Mouse (Mus musculus) natural killer cell, adult 2 months (primary cell): ENCODE data around the gene Cars2.
A peak's percentile ranks its signal among the peaks of the same experiment; 100 is the strongest.
"Not testable (repeated sequence)": the region's sequence is repeated elsewhere in the genome, so short reads cannot be mapped to it uniquely, and the experiment has no call there.

ENCODE experiments used
- DNase-seq, 2 experiments: peaks; one replicate each; pipeline ENCODE4 v3.0.0; 2022; ENCODE audit warnings: low spot score in 2 of 2

Cars2 gene

GRCm38 (mm10) chr8:11550281-11550948, at the start of gene Cars2:
Gene Cars2, minus strand, starts transcription at chr8:11550783.
- DNase-seq: peak; percentile 77 to 85

DNA sequence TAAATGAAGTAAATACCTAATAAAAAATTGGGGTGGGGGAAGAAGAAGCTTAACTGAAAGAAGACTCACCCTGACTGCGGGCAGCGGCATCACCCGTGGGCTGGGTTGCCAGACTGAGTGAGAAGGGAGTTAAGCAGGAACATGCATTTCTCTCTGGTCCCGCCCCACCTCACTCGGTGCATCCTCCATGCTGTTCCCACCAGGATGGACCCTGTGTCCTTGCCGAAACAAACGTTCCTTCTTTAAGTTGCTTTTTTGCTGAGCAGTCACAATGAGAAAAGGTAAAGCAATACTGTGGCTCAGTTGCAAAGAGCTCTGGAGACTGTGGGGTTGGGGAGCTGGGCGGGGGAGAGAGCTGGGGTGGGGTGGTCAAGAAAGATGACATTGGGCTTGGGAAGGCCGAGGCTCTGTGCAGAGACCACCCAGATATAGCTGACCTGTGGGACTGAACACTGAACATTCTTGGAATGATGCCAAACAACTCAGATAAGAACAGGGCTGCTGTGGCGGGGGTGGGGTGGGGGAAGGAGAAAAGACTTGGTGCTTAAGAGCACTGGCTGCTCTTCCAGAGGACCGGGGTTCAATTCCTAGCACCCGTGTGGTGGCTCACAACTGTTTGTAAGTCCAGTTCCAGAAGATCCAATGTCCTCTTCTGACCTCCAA, 42.8 kb upstream of the Cars2 start:
- no peak for DNase-seq

- no peak for DNase-seq
Measured at GRCm38 (mm10) chr8:11592296-11592695, 41.7 kb upstream of the Cars2 start.

- no peak for DNase-seq
Measured at GRCm38 (mm10) chr8:11591837-11592236, 41.3 kb upstream of the Cars2 start.

DNA sequence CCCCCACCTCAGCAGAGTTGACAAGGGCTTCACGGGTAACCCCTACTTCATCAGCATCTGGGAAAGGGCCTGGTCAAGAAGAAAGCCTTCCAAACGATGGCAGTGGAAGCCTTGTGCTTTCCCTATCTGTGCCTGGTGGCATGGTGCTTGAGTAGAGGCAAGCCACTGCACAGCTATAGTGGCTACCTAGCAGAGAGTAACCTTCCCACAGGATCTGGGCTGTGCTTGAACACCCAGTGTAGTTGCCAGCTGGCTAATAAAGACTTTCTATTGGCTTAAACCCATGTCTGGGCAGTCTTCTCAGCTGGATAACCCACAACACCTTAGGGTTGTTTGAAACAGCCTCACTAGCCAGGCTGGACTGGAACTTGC, 35.8 kb upstream of the Cars2 start:
- DNase-seq: no peak

DNA sequence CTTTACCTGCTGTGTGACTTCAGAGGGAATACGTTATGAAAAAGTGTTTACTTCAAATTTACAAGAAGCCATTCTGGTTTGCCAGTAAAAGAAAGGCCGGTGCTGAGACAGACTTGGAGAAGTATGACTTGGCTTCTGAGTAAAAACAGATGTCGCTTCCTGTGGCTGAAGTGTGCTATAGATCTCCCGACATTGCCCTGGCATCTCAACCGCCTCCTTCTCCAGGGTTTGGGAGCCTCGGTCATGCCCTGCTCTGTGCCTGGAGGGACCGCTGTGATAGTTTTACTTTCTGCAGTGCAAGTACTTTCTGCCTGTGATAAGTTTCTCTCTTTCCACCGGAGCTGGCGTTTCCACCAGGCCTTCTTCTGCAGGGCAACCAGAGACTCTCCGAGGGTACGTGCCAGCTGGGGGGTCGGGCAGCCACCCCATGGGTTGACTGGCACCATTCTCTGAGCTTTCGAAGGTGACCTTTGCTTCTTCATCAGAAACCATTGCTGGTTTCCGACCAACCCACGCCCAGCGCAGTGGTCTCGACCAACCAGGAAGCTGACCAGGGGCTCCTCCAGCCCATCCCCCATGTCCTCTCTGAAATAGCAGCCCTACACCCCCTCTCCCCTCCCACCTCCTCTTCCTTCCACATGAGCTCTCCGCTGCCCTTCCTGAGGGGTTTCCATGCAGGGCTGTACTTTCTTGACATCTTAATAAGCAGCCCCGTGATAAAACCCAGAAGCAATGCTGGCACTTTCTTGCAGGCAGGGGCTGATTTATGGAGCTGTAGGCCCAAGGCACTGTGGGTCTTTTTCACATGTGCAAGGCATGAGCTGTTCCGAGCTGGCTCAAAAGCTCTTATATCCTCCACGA, 35.2 kb upstream of the Cars2 start:
- no peak for DNase-seq

- DNase-seq: no peak
Measured at GRCm38 (mm10) chr8:11575604-11576384, 25.2 kb upstream of the Cars2 start.

DNA sequence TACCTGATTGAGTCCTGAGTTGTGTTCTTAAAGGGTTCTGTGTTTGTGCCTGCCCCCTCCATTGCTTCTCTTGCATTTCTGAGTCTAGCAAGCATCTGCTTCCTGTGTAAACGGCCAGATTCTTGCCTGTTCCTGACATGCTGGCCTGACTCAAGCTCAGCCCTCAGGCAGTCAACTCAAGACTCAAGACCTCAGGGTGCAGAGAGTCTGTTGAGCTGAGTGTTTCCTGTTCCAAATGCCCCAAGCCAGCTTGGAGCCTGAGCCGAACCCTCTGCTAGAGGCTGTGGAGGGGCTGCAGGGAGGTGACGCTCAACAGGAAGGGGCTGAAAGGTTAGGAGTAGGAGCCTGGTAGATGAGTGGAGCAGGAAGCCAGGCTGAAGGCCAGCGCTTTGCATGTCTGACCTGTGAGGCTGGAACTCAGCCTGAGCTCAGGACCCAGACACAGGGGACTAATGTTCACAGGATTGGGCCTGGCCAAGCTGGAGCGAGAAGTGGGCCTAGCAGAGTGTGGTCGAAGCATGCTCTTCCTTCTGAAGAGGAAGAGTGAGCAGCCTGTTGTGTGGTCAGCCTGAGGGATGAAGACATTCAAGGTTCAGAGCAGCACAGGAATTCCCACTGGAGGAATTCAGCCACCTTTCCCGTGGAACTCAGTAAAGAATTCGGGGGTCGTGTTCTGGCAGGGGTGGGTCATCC, 24.5 kb upstream of the Cars2 start:
- no peak for DNase-seq

- no peak for DNase-seq
Measured at GRCm38 (mm10) chr8:11572428-11572827, 21.8 kb upstream of the Cars2 start.

DNA sequence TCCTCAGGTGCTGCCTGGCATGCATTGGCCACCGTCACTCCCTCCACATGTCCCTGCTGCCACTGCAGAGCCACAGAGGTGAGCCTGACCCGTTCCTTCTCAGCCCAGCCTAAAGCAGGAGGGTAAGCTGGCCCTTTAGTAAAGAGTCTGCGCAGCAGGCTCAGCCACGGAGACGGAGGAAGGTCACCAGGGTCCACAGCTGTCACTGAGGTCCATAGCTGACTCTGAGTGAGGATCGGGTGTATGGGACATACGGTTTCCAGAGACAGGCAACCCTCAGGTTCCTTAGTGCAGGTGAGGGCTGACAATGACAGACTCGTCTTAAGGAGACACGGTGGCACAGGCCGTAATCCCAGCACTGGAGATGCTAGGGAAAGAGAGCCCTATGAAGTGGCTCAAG, 21.4 kb upstream of the Cars2 start:
- DNase-seq: no peak

DNA sequence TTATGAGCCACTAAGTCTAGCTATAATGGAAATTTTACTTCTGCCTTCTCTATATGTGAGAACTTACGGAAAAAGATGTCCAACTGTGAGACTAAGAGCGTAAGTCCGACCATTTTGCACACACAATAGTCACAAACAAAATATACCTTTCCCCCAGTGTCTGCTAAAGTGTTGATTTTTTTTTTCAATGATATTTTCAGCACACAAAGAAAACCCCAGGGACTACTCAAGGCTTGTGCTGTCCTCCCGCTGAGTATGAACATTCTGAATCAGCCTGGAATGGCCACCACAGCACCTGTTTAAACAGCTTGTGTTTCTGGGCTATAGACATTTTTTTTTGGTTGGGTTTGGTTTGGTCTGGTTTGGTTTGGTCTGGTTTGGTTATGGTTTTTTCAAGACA, 20.2 kb upstream of the Cars2 start:
- DNase-seq: no peak

DNA sequence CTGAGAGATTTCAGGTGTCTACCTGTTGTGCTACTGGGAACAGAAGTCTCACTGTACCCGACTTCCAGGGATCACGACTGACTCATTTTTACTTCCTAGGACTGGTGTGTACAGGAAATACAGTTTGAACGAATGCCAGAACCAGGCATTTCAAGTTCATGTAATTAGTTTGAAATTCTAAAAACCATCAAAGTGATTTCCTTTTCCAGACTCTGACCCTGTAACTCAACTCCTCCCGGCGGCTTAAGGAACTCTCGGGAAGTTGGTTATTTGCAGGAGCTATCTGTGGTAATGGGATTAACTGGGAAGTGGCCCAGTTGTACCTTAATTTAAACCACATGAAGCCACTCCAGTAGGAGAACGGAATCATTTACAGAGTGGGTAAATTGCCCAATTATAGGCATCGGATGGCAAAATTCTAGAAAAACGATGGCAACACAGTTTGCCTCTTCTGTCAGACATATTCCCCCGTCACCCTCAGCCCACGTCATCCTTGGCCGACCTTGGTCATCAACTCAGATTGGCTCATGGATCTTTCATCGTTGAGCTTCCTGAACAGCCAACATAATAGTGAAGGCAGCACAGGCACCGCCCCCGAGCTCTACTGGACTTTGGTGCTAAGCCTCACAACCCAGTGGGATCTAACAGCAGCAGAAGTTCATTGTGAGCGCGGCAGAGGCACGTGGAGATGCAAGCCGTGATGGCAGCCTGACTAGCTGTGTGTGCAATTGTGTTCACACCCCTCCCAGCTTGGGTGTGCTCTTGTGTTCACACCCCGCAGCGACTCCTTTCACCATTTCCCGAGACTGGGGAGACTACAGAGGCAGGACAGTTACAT, 18.9 kb upstream of the Cars2 start:
- no peak for DNase-seq

DNA sequence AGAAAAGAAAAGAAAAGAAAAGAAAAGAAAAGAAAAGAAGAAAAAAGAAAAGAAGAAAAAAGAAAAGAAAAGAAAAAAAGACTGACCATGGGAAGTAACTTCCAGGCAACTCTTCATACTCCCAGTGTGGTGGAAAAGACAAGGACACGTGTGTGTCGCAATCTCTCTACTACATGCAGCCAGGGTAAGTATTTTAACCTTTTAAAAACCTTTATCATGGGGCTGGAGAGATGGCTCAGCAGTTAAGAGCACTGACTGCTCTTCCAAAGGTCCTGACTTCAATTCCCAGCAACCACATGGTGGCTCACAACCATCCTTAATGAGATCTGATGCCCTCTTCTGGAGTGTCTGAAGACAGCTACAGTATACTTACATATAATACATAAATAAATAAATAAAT, 17.6 kb upstream of the Cars2 start:
- DNase-seq: not testable (repeated sequence)

GRCm38 (mm10) chr8:11564721-11565120, 14.1 kb upstream of the Cars2 start:
- no peak for DNase-seq

- no peak for DNase-seq
Measured at GRCm38 (mm10) chr8:11564236-11564635, 13.7 kb upstream of the Cars2 start.

DNA sequence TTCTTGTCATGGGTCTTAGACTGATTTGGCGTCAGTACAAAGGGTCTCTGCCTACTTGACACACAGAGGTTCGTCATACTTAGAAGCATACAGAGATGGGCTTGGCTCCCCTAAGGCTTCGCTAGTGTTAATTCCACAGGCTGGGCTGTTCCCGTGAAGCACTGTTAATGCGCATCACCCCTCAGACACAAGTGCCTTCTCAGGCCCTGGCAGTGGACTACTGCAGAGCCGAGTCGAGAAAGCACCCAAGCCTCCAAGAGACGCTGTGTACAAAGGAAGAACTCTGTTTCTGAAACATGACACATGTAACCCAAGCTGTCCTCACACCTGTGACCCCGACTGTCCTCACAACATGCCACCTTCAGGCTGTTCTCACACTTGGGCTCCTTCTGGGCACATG, 9.6 kb upstream of the Cars2 start:
- no peak for DNase-seq

DNA sequence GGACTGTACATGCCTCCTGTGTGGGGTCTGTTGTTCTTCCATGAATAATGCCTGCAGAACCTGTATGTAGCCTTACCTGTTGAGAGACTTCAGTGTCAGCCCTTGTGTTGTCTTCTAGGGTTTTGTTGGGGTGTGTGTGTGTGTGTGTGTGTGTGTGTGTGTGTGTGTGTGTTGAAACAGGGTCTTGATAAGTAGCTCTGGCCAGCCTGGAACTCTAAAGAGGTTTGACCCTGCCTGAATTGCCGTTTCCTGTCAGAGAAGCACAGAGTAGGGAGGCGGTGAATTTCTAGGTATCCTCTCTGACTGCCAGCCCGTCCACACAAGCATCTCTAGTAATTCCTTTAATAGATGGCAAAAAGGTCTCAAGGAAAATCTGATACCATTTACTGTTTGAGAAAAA, 8.9 kb upstream of the Cars2 start:
- DNase-seq: no peak

DNA sequence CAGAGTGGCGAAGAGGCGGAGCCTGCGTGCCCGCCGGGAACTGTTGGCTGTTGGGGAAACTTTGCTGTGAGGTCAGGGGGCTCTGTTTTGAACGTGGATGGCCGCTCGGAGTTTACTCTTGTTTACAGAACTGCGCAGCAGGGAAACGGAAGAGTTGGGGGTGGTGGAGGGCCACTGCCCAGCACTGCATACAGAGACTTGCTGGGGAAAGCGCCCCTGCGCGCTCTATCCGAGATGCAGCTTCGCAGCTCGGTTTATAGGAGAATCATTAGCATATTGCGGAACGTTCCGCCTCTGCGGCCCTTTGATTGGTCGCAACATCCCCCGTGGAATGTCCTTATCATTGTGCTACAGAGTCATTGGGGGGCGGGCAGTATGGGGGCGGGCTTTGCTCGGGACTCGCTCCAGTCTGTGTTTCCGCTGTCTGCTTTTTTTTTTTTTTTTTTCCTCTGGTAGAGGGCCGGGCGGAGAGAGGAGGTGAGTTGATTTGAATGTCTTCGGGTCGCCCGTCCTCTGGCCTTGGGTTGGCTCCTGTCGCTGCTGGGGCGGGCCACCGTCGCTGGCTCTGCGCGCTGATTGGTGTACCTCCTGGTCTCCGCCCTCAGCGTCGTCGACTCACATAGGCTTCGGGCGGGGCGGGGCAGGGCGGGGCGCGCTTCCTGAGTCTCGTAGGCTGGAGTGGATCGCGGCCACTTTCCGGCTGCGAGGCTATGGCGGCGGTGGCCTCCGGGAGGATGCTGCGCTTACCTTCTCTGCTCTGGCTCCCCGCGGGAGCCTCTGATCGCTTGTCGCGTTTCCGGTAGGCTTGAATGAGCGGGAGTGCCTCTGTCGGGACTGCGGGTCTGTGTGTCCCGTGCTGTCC, 7.4 kb upstream of the Cars2 start:
- peak; percentile 94 to 97 for DNase-seq

DNA sequence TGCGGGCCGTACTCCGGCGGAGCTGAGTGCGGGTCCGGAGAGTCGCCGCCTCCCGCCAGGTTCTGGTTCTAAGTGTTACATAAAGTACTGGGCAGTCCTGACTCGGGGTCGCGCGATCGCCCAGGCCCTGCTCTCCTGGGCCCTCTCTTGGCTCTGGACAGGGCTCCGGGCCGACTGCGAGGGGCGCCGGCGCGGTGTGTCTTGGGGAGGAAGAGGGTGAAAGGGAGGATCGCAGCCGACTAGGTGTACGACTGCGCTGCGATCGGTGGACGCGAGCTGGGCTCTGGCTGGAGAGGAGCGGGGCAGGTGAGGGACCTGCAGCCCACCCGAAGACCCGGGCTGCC, 6.8 kb upstream of the Cars2 start:
- no peak for DNase-seq
